Mouse (Mus musculus) gastrocnemius, adult 8-10 months (tissue): ENCODE measurements around the gene Usp18. TPM values are rescaled to one million over a fixed set of nuclear protein-coding genes. Genes with fewer than 3 reads are reported as not detected.
A peak's percentile ranks its signal among the peaks of the same experiment; 100 is the strongest.

Source experiments
- DNase-seq, 2 experiments: peaks; one replicate each; pipeline ENCODE4 v3.0.0; 2022; ENCODE audit warnings: low spot score in 2 of 2
- total RNA-seq, 4 experiments: library from RNA; stranded (reverse); gene quantifications; 2 replicates each; pipeline ENCODE4 v1.2.4; 2022

Gene Usp18
- total RNA-seq, 4 experiments from 2014 or later = 1.0 to 1.5 (median 1.3) TPM

DNA sequence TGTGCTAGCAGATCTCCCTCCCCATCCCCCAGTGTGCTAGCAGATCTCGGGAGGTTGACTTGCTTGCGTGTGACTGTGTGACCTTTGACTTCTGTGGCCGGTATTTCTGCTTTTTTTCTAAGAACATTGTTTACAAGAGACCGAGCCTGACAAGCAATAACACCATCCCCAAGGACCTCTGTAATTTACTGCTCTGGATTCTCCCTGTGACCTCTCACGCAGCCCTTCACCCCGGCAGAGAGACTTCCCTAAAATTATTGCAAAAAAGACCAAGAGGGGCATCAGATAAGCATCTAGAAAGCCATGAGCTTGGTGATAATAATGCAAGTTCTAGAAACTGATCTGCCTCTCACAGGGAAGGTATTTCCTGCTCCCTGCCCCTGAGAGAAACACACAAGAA is 20.7 kb upstream of the Usp18 start:
- no peak for DNase-seq

DNA sequence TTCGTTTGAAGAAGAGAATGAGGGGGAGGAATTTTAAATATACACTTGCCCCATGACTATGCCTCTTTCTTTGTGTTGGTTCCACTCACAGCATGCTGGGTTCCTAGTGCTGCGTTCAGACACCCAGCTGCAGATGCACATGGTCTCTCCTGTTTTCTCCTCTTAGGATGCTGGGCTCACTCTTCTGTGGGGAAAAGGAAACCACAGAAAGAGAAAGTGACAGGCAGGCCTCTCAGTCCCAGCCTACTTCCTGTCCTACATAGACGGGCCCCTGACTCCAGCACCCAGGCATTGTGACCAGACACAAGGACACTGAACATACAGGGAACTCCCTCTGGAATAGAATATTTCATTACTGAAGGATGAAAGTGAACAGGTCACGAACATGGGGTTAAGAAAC is 19.7 kb upstream of the Usp18 start:
- DNase-seq = no peak

- no peak for DNase-seq
Measured at GRCm38 (mm10) chr6:121226744-121227143, 19.0 kb upstream of the Usp18 start.

DNA sequence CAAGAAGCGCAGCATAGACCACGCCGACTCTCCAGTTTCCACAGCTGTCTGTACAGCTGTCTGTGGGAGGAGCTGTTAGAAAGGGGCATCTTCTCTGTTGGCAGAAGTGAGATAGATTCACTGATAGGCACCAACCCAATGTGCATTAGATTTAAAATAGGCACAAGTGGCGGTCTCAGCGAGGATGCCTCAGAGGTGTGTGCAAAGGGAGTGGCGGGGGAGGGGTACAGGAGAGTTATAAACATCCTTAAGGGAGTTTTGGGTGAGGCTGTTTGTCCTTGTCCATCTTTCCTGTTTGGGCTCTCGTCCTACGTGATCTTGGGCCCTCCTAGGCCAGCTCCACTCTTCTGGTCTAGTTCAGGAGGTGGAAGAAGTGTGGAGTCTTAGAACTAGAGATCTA is 17.3 kb upstream of the Usp18 start:
- DNase-seq = no peak

DNA sequence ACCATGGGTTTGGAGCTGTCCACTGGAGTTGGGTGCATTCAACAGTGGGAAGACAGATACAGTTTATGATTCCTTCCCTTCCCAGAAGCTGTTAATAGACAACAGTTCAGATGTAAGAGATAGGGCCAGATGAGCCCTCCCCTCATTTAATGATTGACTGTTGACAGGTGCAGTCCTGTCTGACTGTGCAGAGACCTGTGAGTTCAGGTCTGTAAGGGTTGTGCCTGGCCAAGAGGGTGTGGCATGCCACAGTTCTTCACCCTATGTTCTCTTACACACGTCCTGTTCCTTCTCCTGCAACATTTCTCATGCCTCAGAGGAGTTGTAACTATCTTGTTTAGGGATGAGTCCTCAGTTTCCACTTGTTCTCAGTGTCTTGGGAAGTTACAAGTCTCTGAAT is 13.1 kb upstream of the Usp18 start:
- DNase-seq = no peak

GRCm38 (mm10) chr6:121236386-121236785 is 9.3 kb upstream of the Usp18 start:
- DNase-seq = no peak

GRCm38 (mm10) chr6:121238209-121238608 is 7.5 kb upstream of the Usp18 start:
- no peak for DNase-seq

DNA sequence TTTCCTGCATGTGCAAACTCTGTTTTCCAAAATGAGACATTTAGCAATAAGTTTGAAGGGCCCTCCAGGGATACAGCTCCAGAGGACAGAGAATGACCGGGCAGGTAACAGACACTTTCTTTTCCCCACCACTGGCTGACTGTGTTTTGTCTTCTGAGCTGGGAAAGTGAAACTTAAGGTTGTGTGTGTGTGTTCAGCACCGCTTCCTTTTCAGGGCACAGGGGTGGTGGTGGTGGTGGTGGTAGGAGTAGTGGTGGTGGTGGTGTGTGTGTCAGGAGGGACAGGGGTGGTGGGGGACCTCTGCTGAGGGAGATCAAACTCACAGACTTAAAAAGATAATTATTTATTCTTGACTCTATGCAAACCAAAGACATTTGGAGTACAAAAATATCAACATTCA is 3.9 kb upstream of the Usp18 start:
- DNase-seq = no peak

DNA sequence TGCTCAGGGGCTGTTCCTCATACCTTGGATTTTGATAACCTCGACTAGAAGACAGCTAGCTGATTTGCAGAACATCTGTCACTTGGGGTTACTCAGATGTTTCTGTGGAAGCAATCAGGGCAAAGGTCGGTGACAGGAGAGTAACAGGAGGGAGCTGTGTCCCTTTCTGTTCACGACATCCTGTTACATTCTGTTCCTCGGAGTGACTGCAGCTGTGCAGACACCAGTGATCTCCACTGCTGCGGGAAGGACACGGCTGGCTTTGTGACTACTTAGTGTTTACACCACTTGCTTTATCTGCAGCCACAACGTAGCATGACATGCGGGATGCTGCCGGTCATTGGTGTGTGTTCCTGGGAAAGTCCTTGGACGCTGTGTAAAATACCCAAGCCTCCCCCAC is 2.5 kb upstream of the Usp18 start:
- DNase-seq = no peak

GRCm38 (mm10) chr6:121246037-121246361 is 293 bp downstream of the Usp18 start:
- no peak for DNase-seq

DNA sequence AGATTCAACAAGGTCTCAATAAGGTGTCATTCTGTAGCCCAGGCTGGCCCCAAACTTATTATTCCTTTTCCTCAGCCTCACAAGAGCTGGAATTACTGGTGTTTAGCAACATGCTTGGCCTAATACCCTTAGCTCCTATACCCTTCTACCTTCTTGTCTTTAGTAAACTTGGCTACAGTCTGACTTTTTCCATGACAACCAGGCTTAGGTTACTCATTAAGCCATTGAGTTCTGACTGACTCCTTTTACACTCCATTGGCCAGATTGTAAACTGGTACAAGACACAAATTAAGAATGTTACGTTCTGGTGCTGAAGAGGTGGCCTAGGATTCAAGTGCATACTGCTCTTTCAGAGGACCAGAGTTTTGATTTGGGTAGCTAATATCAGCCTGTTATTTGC is 4.7 kb downstream of the Usp18 start:
- no peak for DNase-seq

GRCm38 (mm10) chr6:121251256-121251655 is 5.5 kb downstream of the Usp18 start:
- no peak for DNase-seq

DNA sequence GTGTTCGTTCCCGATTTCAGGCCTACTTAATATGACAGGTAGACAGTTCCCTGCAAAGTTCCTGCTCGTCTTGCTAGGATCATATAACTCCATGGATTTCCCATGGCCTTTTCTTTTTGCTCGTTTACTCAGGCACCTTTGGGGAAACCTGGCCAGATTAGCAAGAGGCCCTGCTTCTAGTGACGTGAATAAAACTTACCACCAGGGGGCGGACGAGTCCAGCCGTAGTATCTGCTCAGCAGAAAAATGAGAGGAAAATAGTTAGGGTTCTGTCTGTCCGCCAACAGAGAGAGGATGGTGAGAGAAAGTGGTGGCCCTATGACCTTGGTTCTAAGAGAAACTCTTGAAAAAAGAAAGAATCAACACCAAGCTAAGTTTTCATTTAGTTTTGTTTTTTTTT is 14.8 kb downstream of the Usp18 start:
- DNase-seq = peak; percentile 51 to 56

GRCm38 (mm10) chr6:121261233-121261632 is 15.5 kb downstream of the Usp18 start:
- no peak for DNase-seq

DNA sequence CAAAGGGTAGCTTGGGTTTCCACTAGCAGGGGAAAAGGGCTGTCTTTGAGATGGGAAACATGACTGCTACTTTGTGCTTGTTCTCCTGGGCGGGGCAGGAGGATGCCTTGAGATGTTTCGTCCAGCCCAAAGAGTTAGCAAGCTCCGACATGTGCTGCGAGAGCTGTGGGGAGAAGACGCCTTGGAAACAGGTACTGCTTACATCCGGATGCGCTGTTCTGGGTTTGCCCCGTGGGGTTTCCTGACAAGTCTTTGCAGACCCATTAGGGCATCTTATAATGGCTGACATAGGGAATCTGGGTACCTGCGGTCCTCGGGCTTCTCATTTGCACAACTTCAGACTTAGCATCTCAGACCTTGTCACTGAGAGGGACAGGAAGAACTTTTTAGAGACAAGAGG is 16.3 kb downstream of the Usp18 start:
- DNase-seq = no peak

- DNase-seq = no peak
Measured at GRCm38 (mm10) chr6:121262496-121262895, 16.8 kb downstream of the Usp18 start.

DNA sequence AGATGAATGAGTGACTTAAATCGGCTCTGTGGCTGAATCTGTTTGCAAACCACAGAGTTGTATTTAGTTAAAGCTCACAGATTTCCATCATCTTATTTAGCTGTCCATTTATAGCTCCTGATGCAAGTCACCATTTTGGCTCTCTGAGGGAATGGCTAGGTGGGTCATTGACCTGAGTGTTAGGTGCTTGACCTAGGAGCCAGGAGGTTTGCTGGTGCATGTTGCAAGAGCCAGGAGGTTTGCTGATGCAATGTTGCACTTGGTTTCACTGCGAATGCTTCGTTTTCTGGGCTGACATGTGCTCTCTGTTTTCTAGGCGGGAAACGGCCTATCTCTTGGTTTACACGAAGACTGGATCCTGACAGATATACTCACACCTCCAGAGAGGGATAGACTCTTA is 24.4 kb downstream of the Usp18 start:
- DNase-seq = no peak

GRCm38 (mm10) chr6:121271707-121272074 is 26.0 kb downstream of the Usp18 start:
- DNase-seq = no peak

GRCm38 (mm10) chr6:121272075-121272800 is 26.5 kb downstream of the Usp18 start:
- DNase-seq = peak; percentile 75 to 82

GRCm38 (mm10) chr6:121274356-121274755 is 28.6 kb downstream of the Usp18 start:
- DNase-seq = peak in 1 of 2 experiments; percentile 10

DNA sequence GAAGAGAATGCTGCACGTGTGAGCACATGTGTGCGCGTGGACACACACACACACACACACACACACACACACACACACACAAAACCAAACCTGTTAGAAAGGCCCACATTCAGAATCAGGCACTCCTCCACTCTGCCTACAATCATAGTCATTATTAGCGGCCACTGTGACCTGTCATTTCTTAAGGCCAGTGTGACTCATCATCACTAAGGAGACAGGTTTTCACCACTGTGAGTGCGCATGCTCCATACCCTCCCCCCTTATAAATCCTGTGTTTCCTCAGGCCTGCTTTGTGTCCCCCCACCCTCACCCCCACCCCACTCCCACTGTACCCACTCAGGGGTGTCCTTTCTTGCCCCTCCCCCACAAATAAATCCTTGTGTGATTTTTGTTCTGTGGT is 38.4 kb downstream of the Usp18 start:
- no peak for DNase-seq

DNA sequence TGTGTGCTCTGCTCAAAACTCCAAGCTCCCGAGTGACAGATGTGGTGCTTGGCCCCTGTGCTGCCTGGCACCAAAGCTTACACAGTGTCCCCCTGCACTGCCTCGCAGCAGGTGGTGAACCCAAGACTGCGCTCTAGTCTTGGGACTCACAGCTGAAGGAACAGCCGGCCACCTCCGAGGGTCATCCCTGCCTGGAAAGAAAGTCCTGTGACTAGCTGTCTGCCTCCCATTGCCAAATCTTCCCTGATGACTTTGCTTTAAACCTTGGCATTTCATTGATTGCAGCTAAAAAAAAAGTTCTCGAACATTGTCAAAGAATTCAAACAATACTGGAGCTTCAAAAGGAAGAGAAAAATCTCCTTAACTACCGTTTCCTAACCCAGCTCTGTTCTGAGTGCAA is 53.6 kb downstream of the Usp18 start:
- no peak for DNase-seq

DNA sequence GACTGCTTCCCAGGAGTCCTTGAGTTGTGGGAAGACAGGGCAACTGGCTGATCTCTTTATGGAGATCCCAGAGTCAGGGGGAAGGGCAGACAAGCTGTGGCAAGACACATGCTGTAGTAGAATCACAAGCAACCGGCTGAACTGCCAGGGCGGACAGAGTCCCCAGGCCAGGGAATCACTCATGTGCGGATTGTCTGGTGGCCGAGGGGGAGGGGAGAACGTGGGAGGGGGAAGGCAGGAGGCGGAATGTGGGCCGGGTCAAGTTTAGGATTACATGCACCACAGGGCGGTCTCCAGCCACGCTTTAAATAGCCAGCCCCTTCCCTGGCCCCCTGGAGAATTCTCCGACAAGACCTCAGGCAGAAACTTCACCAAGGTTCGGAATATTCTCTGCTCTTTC is 54.2 kb downstream of the Usp18 start, which contains the start of gene Slc6a13:
Gene Slc6a13 (plus strand): TSS at position 274 of the 400 bp plus-strand sequence.
- DNase-seq = peak in 1 of 2 experiments; percentile 9

DNA sequence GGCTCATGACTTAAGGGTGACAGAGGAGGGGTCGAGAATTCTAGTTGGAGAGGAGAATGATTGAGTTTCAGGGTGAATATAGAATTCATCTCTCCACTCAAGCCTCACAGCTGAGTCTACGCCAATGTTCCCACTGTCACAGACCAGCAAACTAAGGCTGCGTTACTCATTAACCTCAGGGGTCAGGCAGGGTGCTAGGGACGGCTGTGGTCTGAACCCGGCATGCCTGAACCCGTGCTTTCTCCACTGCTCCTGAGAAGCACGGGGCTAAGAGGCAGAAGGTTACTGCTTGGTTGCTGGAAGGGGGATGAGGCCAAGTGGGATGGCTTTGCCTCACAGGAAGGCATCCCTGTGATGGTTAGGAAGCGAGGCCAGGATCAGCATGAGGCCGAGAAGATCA is 54.8 kb downstream of the Usp18 start:
- DNase-seq = no peak
